Mouse (Mus musculus) stomach, postnatal 0 days (tissue): ENCODE measurements around the gene Fli1.

Experiments used
- CTCF ChIP-seq: IDR thresholded peaks from 2 replicates; pipeline ENCODE4 v1.5.1; 2016; ENCODE audit warnings: antibody characterized with exemption, low read depth, mild to moderate bottlenecking, moderate library complexity
- EP300 ChIP-seq: optimal IDR thresholded peaks from 2 replicates; pipeline ENCODE3; 2016; ENCODE audit warnings: antibody characterized with exemption

DNA sequence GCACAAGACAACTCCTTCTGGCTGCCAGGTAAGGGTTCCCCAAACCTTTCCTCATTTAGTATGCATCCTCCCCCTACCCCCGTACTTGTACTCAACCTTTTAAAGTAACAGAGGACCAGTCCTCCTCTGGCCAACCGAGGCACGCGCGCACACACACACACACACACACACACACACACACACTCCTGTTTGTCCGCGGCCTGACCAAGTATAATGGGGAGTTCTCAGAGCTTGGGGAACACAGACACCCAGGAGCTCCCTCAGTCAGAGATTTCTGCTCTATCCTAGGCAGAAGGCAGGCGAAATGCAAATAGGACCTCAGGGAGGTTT, 134.0 kb downstream of the Fli1 start:
- no peak for TF ChIP-seq CTCF
- no peak for TF ChIP-seq EP300
